Mouse (Mus musculus): Measurements from ENCODE around the gene Rheb. TPM values are rescaled to one million over a fixed set of nuclear protein-coding genes. Genes with fewer than 3 reads are reported as not detected.
"Not testable (repeated sequence)": the region's sequence is repeated elsewhere in the genome, so short reads cannot be mapped to it uniquely, and the experiment has no call there.

The Rheb gene
- polyA plus RNA-seq, 1 experiment from 2014 or later = 242 TPM

DNA sequence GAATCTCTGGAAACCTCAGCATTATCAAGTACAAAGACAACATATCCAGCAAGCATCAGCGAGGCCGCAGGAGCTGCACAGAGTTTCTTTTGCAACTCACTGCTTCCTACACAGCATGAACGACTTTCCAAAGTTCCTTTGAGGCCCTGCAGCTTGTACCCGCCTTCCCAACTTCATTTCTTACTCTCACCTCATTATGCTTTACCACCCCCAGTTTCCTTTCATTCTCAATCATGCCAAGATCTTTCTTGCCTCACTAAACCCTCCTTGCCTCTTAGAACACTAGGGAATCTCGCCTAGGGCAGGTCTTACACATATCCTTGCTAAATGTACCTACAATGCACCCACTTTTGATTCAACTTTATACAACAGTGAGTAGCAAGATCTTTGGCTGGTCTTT, 7.9 kb downstream of the Rheb start:
- WGBS = 77% methylated on average over 5 of the region's 5 CpGs
- no peak overlapping the region for H3K4me2 ChIP-seq
- no peak for ATAC-seq (ENCODE audit: insufficient read depth, low FRiP score, low read depth)
- H3K9me3 ChIP-seq = no peaks in the 10 kb centered on the region
- H3K4me3 ChIP-seq (replicated peaks) = no peak overlapping the region
- H3K27me3 ChIP-seq (replicated peaks) = no peaks in the 10 kb centered on the region
- no peak overlapping the region for H3K9ac ChIP-seq
- H3K27ac ChIP-seq = no peak overlapping the region
- no peaks in the 10 kb centered on the region for H3K36me3 ChIP-seq
- H3K4me1 ChIP-seq = 0 out of 2 replicates have a peak, but pooled peaks cover 5% of the 10 kb centered on the region

- Histone ChIP-seq H3K27ac (no peak overlapping the region), H3K4me1 (peaks cover 10% of the 10 kb centered on the region; the same call in 1 of the 2 replicates), H3K36me3 (no peaks in the 10 kb centered on the region), H3K9ac (no peak overlapping the region), H3K9me3 (no peaks in the 10 kb centered on the region), H3K4me3 (replicated peaks) (no peak overlapping the region), H3K4me2 (no peak overlapping the region), H3K27me3 (replicated peaks) (no peaks in the 10 kb centered on the region)
- no peak for ATAC-seq (ENCODE audit: insufficient read depth, low FRiP score, low read depth)
- 71% methylated on average over 3 of the region's 3 CpGs for WGBS
Observed at GRCm38 (mm10) chr5:24831912-24832311, 10.5 kb downstream of the Rheb start.

DNA sequence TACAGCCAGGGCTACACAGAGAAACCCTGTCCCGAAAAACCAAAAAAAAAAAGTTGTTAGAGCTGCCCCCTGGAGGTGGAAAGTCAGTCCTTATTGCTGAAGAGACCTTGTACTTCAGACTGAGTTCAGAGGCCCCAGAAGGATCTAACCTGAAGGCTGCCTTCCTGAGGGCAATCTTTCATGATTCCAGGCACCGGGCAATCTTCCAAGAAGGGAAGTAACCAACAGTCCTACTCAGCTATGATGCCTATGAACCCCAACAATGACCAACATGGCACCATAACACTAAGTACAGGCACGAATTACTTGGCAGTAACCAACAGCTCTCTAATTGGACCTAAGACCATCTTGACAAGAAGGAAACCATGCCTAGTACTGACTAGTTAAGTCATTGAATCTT, 14.0 kb downstream of the Rheb start:
- Histone ChIP-seq H3K27me3 (replicated peaks) (no peaks in the 10 kb centered on the region), H3K9ac (no peak overlapping the region), H3K4me3 (replicated peaks) (no peak overlapping the region), H3K9me3 (no peaks in the 10 kb centered on the region), H3K4me1 (peaks cover 19% of the 10 kb centered on the region), H3K36me3 (no peaks in the 10 kb centered on the region), H3K4me2 (no peak overlapping the region), H3K27ac (no peak overlapping the region)
- 86% methylated on average over 3 of the region's 3 CpGs for WGBS
- ATAC-seq (ENCODE audit: insufficient read depth, low FRiP score, low read depth) = no peak

- no peak overlapping the region for H3K4me2 ChIP-seq
- H3K4me1 ChIP-seq = peaks cover 14% of the 10 kb centered on the region
- no peak overlapping the region for H3K9ac ChIP-seq
- no peaks in the 10 kb centered on the region for H3K9me3 ChIP-seq
- 0 out of 2 replicates have a peak overlapping the region, but pooled peaks have one; percentile 11 for H3K27ac ChIP-seq
- H3K27me3 ChIP-seq (replicated peaks) = no peaks in the 10 kb centered on the region
- H3K4me3 ChIP-seq (replicated peaks) = no peak overlapping the region
- 79% methylated on average over 2 of the region's 2 CpGs for WGBS
- ATAC-seq (ENCODE audit: insufficient read depth, low FRiP score, low read depth) = no peak
- H3K36me3 ChIP-seq = no peaks in the 10 kb centered on the region
Observed at GRCm38 (mm10) chr5:24827173-24827572, 15.3 kb downstream of the Rheb start.

- Histone ChIP-seq H3K9me3 (no peaks in the 10 kb centered on the region), H3K4me3 (replicated peaks) (no peak overlapping the region), H3K36me3 (no peaks in the 10 kb centered on the region), H3K4me1 (peaks cover 18% of the 10 kb centered on the region), H3K4me2 (no peak overlapping the region), H3K27me3 (replicated peaks) (no peaks in the 10 kb centered on the region), H3K9ac (no peak overlapping the region), H3K27ac (peak overlapping the region; percentile 21; the same call in 1 of the 2 replicates)
- 75% methylated on average over 9 of the region's 9 CpGs for WGBS
- ATAC-seq (ENCODE audit: insufficient read depth, low FRiP score, low read depth) = no peak
Observed at GRCm38 (mm10) chr5:24826056-24826770, 16.2 kb downstream of the Rheb start.

DNA sequence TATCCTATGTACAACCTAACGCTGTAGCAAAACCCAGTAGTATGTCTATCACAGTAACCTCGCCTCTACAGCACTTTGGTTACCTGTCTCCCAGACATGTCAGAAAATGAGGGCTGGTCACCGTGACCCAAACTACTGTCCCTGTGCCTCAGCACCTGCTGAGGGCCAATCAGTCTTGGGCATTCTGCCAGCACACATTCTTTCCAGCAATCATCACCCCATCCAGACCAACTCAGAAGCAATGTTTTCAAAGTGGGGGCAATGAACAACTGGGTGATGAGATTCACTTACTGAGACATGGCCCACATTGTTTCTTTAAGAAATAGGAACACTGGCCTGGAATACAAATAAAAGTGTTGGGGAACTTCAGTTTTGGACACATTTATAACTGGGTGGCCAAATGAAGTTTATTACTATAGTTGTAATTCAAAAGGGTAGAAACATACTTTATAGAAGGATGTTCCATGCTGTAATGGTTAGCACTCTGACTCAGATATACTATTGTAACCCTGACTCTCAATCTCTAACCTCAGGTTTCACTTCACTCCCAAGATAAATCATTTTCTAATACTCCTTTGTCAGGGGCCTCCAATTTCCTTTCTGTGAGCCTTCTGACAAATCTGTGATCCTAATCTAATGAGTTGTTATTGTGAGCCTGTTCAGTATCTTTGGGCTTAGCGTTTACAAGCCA, 16.9 kb downstream of the Rheb start:
- Histone ChIP-seq H3K4me2 (no peak overlapping the region), H3K27me3 (replicated peaks) (no peaks in the 10 kb centered on the region), H3K27ac (0 out of 2 replicates have a peak overlapping the region, but pooled peaks have one; percentile 21), H3K4me3 (replicated peaks) (no peak overlapping the region), H3K9ac (no peak overlapping the region), H3K36me3 (no peaks in the 10 kb centered on the region), H3K4me1 (peaks cover 23% of the 10 kb centered on the region), H3K9me3 (no peaks in the 10 kb centered on the region)
- ATAC-seq (ENCODE audit: insufficient read depth, low FRiP score, low read depth) = no peak
- WGBS = 74% methylated on average over 4 of the region's 4 CpGs

DNA sequence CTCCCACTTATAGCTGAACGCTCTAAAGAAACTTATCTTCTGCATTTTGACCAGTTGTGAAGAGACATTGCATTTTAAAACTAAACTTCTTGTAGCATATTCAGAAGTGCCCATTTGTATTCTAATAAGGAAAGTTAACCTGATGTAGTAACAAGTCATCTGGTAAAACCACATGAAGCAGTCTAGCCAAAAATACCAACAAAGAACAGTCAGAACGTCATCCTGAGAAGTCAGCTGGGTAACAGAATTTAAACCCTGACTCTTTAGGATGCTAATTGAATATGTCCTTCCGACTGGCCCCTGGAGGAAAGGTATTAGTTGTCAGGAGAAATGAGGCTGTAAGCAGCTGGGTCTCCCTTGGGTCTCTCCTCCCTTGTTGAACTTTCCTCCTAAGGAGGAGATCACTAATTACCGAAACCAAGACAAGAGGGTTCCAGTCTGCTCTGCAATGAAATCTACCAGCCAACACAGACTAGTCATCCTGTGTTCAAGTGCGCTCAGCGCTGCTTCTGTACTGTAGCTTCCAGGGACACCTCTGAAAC, 18.5 kb downstream of the Rheb start:
- H3K4me3 ChIP-seq (replicated peaks) = no peak overlapping the region
- H3K9me3 ChIP-seq = no peaks in the 10 kb centered on the region
- no peak overlapping the region for H3K27ac ChIP-seq
- no peak for ATAC-seq (ENCODE audit: insufficient read depth, low FRiP score, low read depth)
- H3K27me3 ChIP-seq (replicated peaks) = no peaks in the 10 kb centered on the region
- H3K9ac ChIP-seq = no peak overlapping the region
- WGBS = 81% methylated on average over 6 of the region's 6 CpGs
- H3K4me1 ChIP-seq = peaks cover 25% of the 10 kb centered on the region
- no peak overlapping the region for H3K4me2 ChIP-seq
- H3K36me3 ChIP-seq = no peaks in the 10 kb centered on the region

- H3K9ac ChIP-seq = no peak overlapping the region
- no peaks in the 10 kb centered on the region for H3K9me3 ChIP-seq
- no peak overlapping the region for H3K27ac ChIP-seq
- no peak overlapping the region for H3K4me3 ChIP-seq (replicated peaks)
- H3K36me3 ChIP-seq = no peaks in the 10 kb centered on the region
- 59% methylated on average over 3 of the region's 3 CpGs for WGBS
- no peaks in the 10 kb centered on the region for H3K27me3 ChIP-seq (replicated peaks)
- no peak overlapping the region for H3K4me2 ChIP-seq
- no peak for ATAC-seq (ENCODE audit: insufficient read depth, low FRiP score, low read depth)
- H3K4me1 ChIP-seq = peaks cover 21% of the 10 kb centered on the region
Observed at GRCm38 (mm10) chr5:24822781-24823180, 19.6 kb downstream of the Rheb start.

GRCm38 (mm10) chr5:24822231-24822630, 20.2 kb downstream of the Rheb start:
- H3K27me3 ChIP-seq (replicated peaks); H3K4me3 ChIP-seq (replicated peaks); H3K36me3 ChIP-seq; ATAC-seq (ENCODE audit: insufficient read depth, low FRiP score, low read depth); H3K9me3 ChIP-seq; H3K27ac ChIP-seq; H3K9ac ChIP-seq; H3K4me2 ChIP-seq: not testable (repeated sequence)
- peaks cover 21% of the 10 kb centered on the region for H3K4me1 ChIP-seq
- WGBS = 83% methylated on average over 3 of the region's 3 CpGs

DNA sequence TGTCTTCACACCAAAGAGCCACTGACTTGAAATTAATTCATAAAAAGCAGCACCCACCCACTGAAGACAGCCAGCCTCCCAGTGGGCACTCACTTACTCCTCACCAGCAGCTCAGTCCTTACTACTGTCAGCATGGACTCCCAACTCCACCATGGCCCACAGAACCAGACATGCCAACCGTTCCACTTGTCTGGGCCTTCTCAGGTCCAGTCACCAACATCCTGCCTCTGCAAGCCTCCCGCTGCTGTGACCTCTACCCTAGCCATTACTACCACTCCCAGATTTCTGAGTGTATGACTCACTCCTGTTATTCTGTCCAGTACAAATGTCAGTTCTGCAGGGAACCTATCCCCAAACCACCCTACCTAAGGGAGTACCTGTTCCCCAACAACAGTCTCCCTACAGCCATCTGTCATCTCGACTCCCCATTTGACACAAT, 21.0 kb downstream of the Rheb start:
- Histone ChIP-seq H3K27ac (peak overlapping the region; percentile 63), H3K4me1 (peaks cover 19% of the 10 kb centered on the region), H3K9ac (no peak overlapping the region), H3K27me3 (replicated peaks) (no peaks in the 10 kb centered on the region), H3K36me3 (peaks cover 8% of the 10 kb centered on the region), H3K4me3 (replicated peaks) (no peak overlapping the region), H3K9me3 (no peaks in the 10 kb centered on the region), H3K4me2 (no peak overlapping the region)
- 54% methylated on average over 3 of the region's 3 CpGs for WGBS
- ATAC-seq (ENCODE audit: insufficient read depth, low FRiP score, low read depth) = no peak

- Histone ChIP-seq H3K27me3 (replicated peaks) (no peaks in the 10 kb centered on the region), H3K9me3 (no peaks in the 10 kb centered on the region), H3K4me2 (no peak overlapping the region), H3K4me1 (peaks cover 15% of the 10 kb centered on the region), H3K27ac (peak overlapping the region; percentile 11; the same call in 1 of the 2 replicates), H3K36me3 (peaks cover 9% of the 10 kb centered on the region), H3K9ac (no peak overlapping the region), H3K4me3 (replicated peaks) (no peak overlapping the region)
- no peak for ATAC-seq (ENCODE audit: insufficient read depth, low FRiP score, low read depth)
- 55% methylated on average over 5 of the region's 5 CpGs for WGBS
Observed at GRCm38 (mm10) chr5:24820627-24821026, 21.8 kb downstream of the Rheb start.

- Histone ChIP-seq H3K27me3 (replicated peaks) (no peaks in the 10 kb centered on the region), H3K9me3 (no peaks in the 10 kb centered on the region), H3K36me3 (peaks cover 20% of the 10 kb centered on the region), H3K27ac (no peak overlapping the region), H3K4me1 (peaks cover 11% of the 10 kb centered on the region), H3K4me3 (replicated peaks) (no peak overlapping the region), H3K4me2 (no peak overlapping the region), H3K9ac (no peak overlapping the region)
- WGBS = 75% methylated on average over 4 of the region's 4 CpGs
- ATAC-seq (ENCODE audit: insufficient read depth, low FRiP score, low read depth) = no peak
Observed at GRCm38 (mm10) chr5:24817191-24817590, 25.2 kb downstream of the Rheb start.
